Mouse (Mus musculus): ENCODE results near the gene Khdc3. TPM values are rescaled to one million over a fixed set of nuclear protein-coding genes. Genes with fewer than 3 reads are reported as not detected.

Khdc3 gene
- total and polyA plus RNA-seq, 3 experiments: 0.17 to 0.86 (median 0.84) TPM

Other genes starting within 250 kb of the Khdc3 start
- not detected in 2 replicates for gene Pygo1, start 176.2 kb upstream of the Khdc3 start, total RNA-seq (2012; rRNA removed)
- gene Pygo1, start 176.2 kb upstream of the Khdc3 start, total RNA-seq (2014; rRNA removed): not detected in 2 replicates
- gene Pygo1, start 176.2 kb upstream of the Khdc3 start, polyA plus RNA-seq (2012; ENCODE audit: insufficient read length, low read depth): not detected in 2 replicates
- gene Dyx1c1, start 143.1 kb upstream of the Khdc3 start, total RNA-seq (2012; rRNA removed): 2.1 and 3.4 TPM in 2 replicates
- gene Dyx1c1, start 143.1 kb upstream of the Khdc3 start, total RNA-seq (2014; rRNA removed): 6.2 and 6.8 TPM in 2 replicates
- gene Dyx1c1, start 143.1 kb upstream of the Khdc3 start, polyA plus RNA-seq (2012; ENCODE audit: insufficient read length, low read depth): 5.7 and 6.1 TPM in 2 replicates
- not detected in 2 replicates for gene Gm44503, start 143.0 kb upstream of the Khdc3 start, total RNA-seq (2012; rRNA removed)
- gene Gm44503, start 143.0 kb upstream of the Khdc3 start, total RNA-seq (2014; rRNA removed): not detected in 2 replicates
- gene Gm44503, start 143.0 kb upstream of the Khdc3 start, polyA plus RNA-seq (2012; ENCODE audit: insufficient read length, low read depth): not detected in 2 replicates
- gene Ccpg1os, start 116.5 kb upstream of the Khdc3 start, total RNA-seq (2012; rRNA removed): 4.0 and 7.3 TPM in 2 replicates
- 9.2 and 12.6 TPM in 2 replicates for gene Ccpg1os, start 116.5 kb upstream of the Khdc3 start, total RNA-seq (2014; rRNA removed)
- 4.0 and 5.2 TPM in 2 replicates for gene Ccpg1os, start 116.5 kb upstream of the Khdc3 start, polyA plus RNA-seq (2012; ENCODE audit: insufficient read length, low read depth)
- 3.6 and 5.2 TPM in 2 replicates for gene Ccpg1, start 116.4 kb upstream of the Khdc3 start, total RNA-seq (2012; rRNA removed)
- 5.7 and 6.2 TPM in 2 replicates for gene Ccpg1, start 116.4 kb upstream of the Khdc3 start, total RNA-seq (2014; rRNA removed)
- gene Ccpg1, start 116.4 kb upstream of the Khdc3 start, polyA plus RNA-seq (2012; ENCODE audit: insufficient read length, low read depth): 15.4 and 18.3 TPM in 2 replicates
- gene Pigb, start 61.5 kb upstream of the Khdc3 start, total RNA-seq (2012; rRNA removed): 5.7 and 6.7 TPM in 2 replicates
- gene Pigb, start 61.5 kb upstream of the Khdc3 start, total RNA-seq (2014; rRNA removed): 2.8 and 3.8 TPM in 2 replicates
- 13.6 and 15.9 TPM in 2 replicates for gene Pigb, start 61.5 kb upstream of the Khdc3 start, polyA plus RNA-seq (2012; ENCODE audit: insufficient read length, low read depth)
- 14.8 and 15.1 TPM in 2 replicates for gene Rab27a, start 57.0 kb upstream of the Khdc3 start, total RNA-seq (2012; rRNA removed)
- gene Rab27a, start 57.0 kb upstream of the Khdc3 start, total RNA-seq (2014; rRNA removed): 20.0 and 20.5 TPM in 2 replicates
- 24.7 and 25.6 TPM in 2 replicates for gene Rab27a, start 57.0 kb upstream of the Khdc3 start, polyA plus RNA-seq (2012; ENCODE audit: insufficient read length, low read depth)
- gene Gm20509, start 634 bp downstream of the Khdc3 start, total RNA-seq (2012; rRNA removed): not detected in 2 replicates
- gene Gm20509, start 634 bp downstream of the Khdc3 start, total RNA-seq (2014; rRNA removed): not detected in 2 replicates
- gene Gm20509, start 634 bp downstream of the Khdc3 start, polyA plus RNA-seq (2012; ENCODE audit: insufficient read length, low read depth): not detected in 2 replicates
- gene Rsl24d1, start 11.6 kb downstream of the Khdc3 start, total RNA-seq (2012; rRNA removed): 108 and 154 TPM in 2 replicates
- gene Rsl24d1, start 11.6 kb downstream of the Khdc3 start, total RNA-seq (2014; rRNA removed): 335 and 365 TPM in 2 replicates
- 193 and 202 TPM in 2 replicates for gene Rsl24d1, start 11.6 kb downstream of the Khdc3 start, polyA plus RNA-seq (2012; ENCODE audit: insufficient read length, low read depth)